Mouse (Mus musculus): ENCODE data around the gene Sec14l4.

- TF ChIP-seq CTCF (conservative IDR thresholded peaks at IDR 0.05; ENCODE audit: low read length) (no peak), POU5F1 (IDR thresholded peaks at IDR 0.05; ENCODE audit: borderline replicate concordance, low read length) (no peak)
Observed at GRCm38 (mm10) chr11:4034169-4034568, 2.9 kb downstream of the Sec14l4 start.

Measured in E14TG2a.4 (cell line).